Mouse (Mus musculus) stomach, embryonic 15.5 days (tissue): ENCODE data around the gene Vangl1. TPM values are rescaled to one million over a fixed set of nuclear protein-coding genes. Genes with fewer than 3 reads are reported as not detected.
A peak's percentile ranks its signal among the peaks of the same experiment; 100 is the strongest.

Experiments used
- ATAC-seq: fragments of 200-750 bp; cut with Nextera tagmentation; 2 replicates; pipeline ENCODE4 v1.8.0; 2017; ENCODE audit warnings: low read depth, moderate number of reproducible peaks, moderate TSS enrichment; ENCODE audit not compliant: insufficient read depth, low FRiP score
- H3K27ac ChIP-seq: fragments of 300-500 bp; sonication (generic); 2 replicates; pipeline ENCODE4 v1.5.1; 2015; ENCODE audit warnings: mild to moderate bottlenecking, inconsistent platforms
- H3K27me3 ChIP-seq: fragments of 300-500 bp; sonication (generic); replicated peaks from 2 replicates; pipeline ENCODE4 v1.6.1; 2015; ENCODE audit warnings: inconsistent platforms
- H3K36me3 ChIP-seq: fragments of 300-500 bp; sonication (generic); 2 replicates; pipeline ENCODE4 v1.6.1; 2015; ENCODE audit warnings: inconsistent platforms
- H3K4me1 ChIP-seq: fragments of 300-500 bp; sonication (generic); 2 replicates; pipeline ENCODE4 v1.6.1; 2015; ENCODE audit warnings: inconsistent platforms
- H3K4me2 ChIP-seq: fragments of 300-500 bp; sonication (generic); 2 replicates; pipeline ENCODE4 v1.6.1; 2015; ENCODE audit warnings: mild to moderate bottlenecking, inconsistent platforms
- H3K4me3 ChIP-seq: fragments of 300-500 bp; sonication (generic); replicated peaks from 2 replicates; pipeline ENCODE4 v1.5.1; 2015; ENCODE audit warnings: inconsistent platforms
- H3K9ac ChIP-seq: fragments of 300-500 bp; sonication (generic); 2 replicates; pipeline ENCODE4 v1.6.1; 2015; ENCODE audit warnings: inconsistent platforms
- H3K9me3 ChIP-seq: fragments of 300-500 bp; sonication (generic); 2 replicates; pipeline ENCODE4 v1.6.1; 2016; ENCODE audit warnings: inconsistent platforms
- WGBS: fragments of 180-500 bp; shearing (Covaris S2); methylation state at CpG from one replicate; pipeline ENCODE4 v1.1.7; 2015; 5-methylcytosine and 5-hydroxymethylcytosine counted together
- polyA plus RNA-seq: library from polyadenylated mRNA; unstranded; fragments of >200 nt; fragmentation: Nextera tagmentation; extraction: Ambion mirVana; gene quantifications from 2 replicates; pipeline ENCODE4 v1.2.1, GENCODE M21; 2015

Vangl1 gene
- polyA plus RNA-seq, 1 experiment from 2014 or later = 27.0 TPM

GRCm38 (mm10) chr3:102182601-102183000 lies 21.9 kb downstream of the Vangl1 start:
- WGBS = 74% methylated on average over 2 of the region's 2 CpGs
- H3K9ac ChIP-seq = no peak overlapping the region
- no peaks in the 10 kb centered on the region for H3K4me1 ChIP-seq
- ATAC-seq = no peak
- no peak overlapping the region for H3K4me3 ChIP-seq
- peaks cover 14% of the 10 kb centered on the region for H3K36me3 ChIP-seq
- H3K27me3 ChIP-seq = no peaks in the 10 kb centered on the region
- H3K4me2 ChIP-seq = no peak overlapping the region
- no peak overlapping the region for H3K27ac ChIP-seq
- H3K9me3 ChIP-seq = no peaks in the 10 kb centered on the region

- 72% methylated on average over 4 of the region's 4 CpGs for WGBS
- Histone ChIP-seq H3K4me1 (0 out of 2 replicates have a peak, but pooled peaks cover 2% of the 10 kb centered on the region), H3K27me3 (no peaks in the 10 kb centered on the region), H3K4me2 (no peak overlapping the region), H3K9ac (no peak overlapping the region), H3K36me3 (peaks cover 14% of the 10 kb centered on the region), H3K4me3 (no peak overlapping the region), H3K27ac (no peak overlapping the region), H3K9me3 (no peaks in the 10 kb centered on the region)
- ATAC-seq = no peak
Observed at GRCm38 (mm10) chr3:102181191-102181590, 23.3 kb downstream of the Vangl1 start.

GRCm38 (mm10) chr3:102180746-102181145 lies 23.7 kb downstream of the Vangl1 start:
- H3K36me3 ChIP-seq = peaks cover 14% of the 10 kb centered on the region
- no peak for ATAC-seq
- no peak overlapping the region for H3K4me2 ChIP-seq
- no peak overlapping the region for H3K4me3 ChIP-seq
- H3K27ac ChIP-seq = no peak overlapping the region
- H3K27me3 ChIP-seq = no peaks in the 10 kb centered on the region
- H3K9ac ChIP-seq = no peak overlapping the region
- WGBS = 68% methylated on average over 7 of the region's 7 CpGs
- H3K4me1 ChIP-seq = 0 out of 2 replicates have a peak, but pooled peaks cover 2% of the 10 kb centered on the region
- no peaks in the 10 kb centered on the region for H3K9me3 ChIP-seq

GRCm38 (mm10) chr3:102179869-102180268 lies 24.6 kb downstream of the Vangl1 start:
- Histone ChIP-seq H3K4me1 (peaks cover 7% of the 10 kb centered on the region; the same call in 1 of the 2 replicates), H3K27ac (no peak overlapping the region), H3K4me3 (no peak overlapping the region), H3K27me3 (no peaks in the 10 kb centered on the region), H3K9me3 (no peaks in the 10 kb centered on the region), H3K4me2 (no peak overlapping the region), H3K36me3 (peaks cover 14% of the 10 kb centered on the region), H3K9ac (no peak overlapping the region)
- 78% methylated on average over 4 of the region's 4 CpGs for WGBS
- no peak for ATAC-seq

- Histone ChIP-seq H3K27ac (no peak overlapping the region), H3K4me2 (no peak overlapping the region), H3K27me3 (no peaks in the 10 kb centered on the region), H3K36me3 (peaks cover 6% of the 10 kb centered on the region), H3K9ac (no peak overlapping the region), H3K4me3 (no peak overlapping the region), H3K9me3 (no peaks in the 10 kb centered on the region), H3K4me1 (peaks cover 8% of the 10 kb centered on the region; the same call in 1 of the 2 replicates)
- no peak for ATAC-seq
- 92% methylated on average over 12 of the region's 12 CpGs for WGBS
Observed at GRCm38 (mm10) chr3:102177837-102178615, 26.5 kb downstream of the Vangl1 start.

GRCm38 (mm10) chr3:102176116-102176515 lies 28.4 kb downstream of the Vangl1 start:
- WGBS = 59% methylated on average over 5 of the region's 5 CpGs
- Histone ChIP-seq H3K4me3 (no peak overlapping the region), H3K9me3 (no peaks in the 10 kb centered on the region), H3K27ac (no peak overlapping the region; the same call in 1 of the 2 replicates), H3K4me2 (no peak overlapping the region), H3K27me3 (no peaks in the 10 kb centered on the region), H3K4me1 (peaks cover 8% of the 10 kb centered on the region; the same call in 1 of the 2 replicates), H3K36me3 (no peaks in the 10 kb centered on the region), H3K9ac (no peak overlapping the region)
- ATAC-seq = no peak

GRCm38 (mm10) chr3:102175701-102176100 lies 28.8 kb downstream of the Vangl1 start:
- Histone ChIP-seq H3K4me2 (no peak overlapping the region), H3K27me3 (no peaks in the 10 kb centered on the region), H3K9ac (no peak overlapping the region), H3K4me3 (no peak overlapping the region), H3K9me3 (no peaks in the 10 kb centered on the region), H3K27ac (no peak overlapping the region; the same call in 1 of the 2 replicates), H3K4me1 (peaks cover 8% of the 10 kb centered on the region; the same call in 1 of the 2 replicates), H3K36me3 (no peaks in the 10 kb centered on the region)
- WGBS = 88% methylated on average over 18 of the region's 18 CpGs
- no peak for ATAC-seq

GRCm38 (mm10) chr3:102174118-102174865 lies 30.2 kb downstream of the Vangl1 start:
- H3K27ac ChIP-seq = no peak overlapping the region
- WGBS = 69% methylated on average over 8 of the region's 8 CpGs
- no peak overlapping the region for H3K4me2 ChIP-seq
- H3K27me3 ChIP-seq = no peaks in the 10 kb centered on the region
- no peaks in the 10 kb centered on the region for H3K9me3 ChIP-seq
- ATAC-seq = peak; percentile 11; the same call in 1 of the 2 replicates
- H3K4me3 ChIP-seq = no peak overlapping the region
- H3K36me3 ChIP-seq = no peaks in the 10 kb centered on the region
- peaks cover 19% of the 10 kb centered on the region for H3K4me1 ChIP-seq
- no peak overlapping the region for H3K9ac ChIP-seq

- Histone ChIP-seq H3K9me3 (no peaks in the 10 kb centered on the region), H3K4me2 (no peak overlapping the region), H3K4me3 (no peak overlapping the region), H3K9ac (no peak overlapping the region), H3K27me3 (no peaks in the 10 kb centered on the region), H3K4me1 (peaks cover 21% of the 10 kb centered on the region), H3K36me3 (0 out of 2 replicates have a peak, but pooled peaks cover 12% of the 10 kb centered on the region), H3K27ac (peak overlapping the region; percentile 93)
- peak; percentile 68; the same call in 1 of the 2 replicates for ATAC-seq
- WGBS = 27% methylated on average over 13 of the region's 13 CpGs
Observed at GRCm38 (mm10) chr3:102169197-102169905, 35.1 kb downstream of the Vangl1 start.

GRCm38 (mm10) chr3:102167555-102168210 lies 36.8 kb downstream of the Vangl1 start:
- H3K9me3 ChIP-seq = no peaks in the 10 kb centered on the region
- no peak for ATAC-seq
- WGBS = 37% methylated on average over 10 of the region's 10 CpGs
- H3K36me3 ChIP-seq = peaks cover 20% of the 10 kb centered on the region
- H3K4me1 ChIP-seq = peaks cover 21% of the 10 kb centered on the region
- no peaks in the 10 kb centered on the region for H3K27me3 ChIP-seq
- no peak overlapping the region for H3K4me2 ChIP-seq
- H3K9ac ChIP-seq = no peak overlapping the region
- H3K27ac ChIP-seq = peak overlapping the region; percentile 44
- H3K4me3 ChIP-seq = no peak overlapping the region

- 85% methylated on average over 8 of the region's 8 CpGs for WGBS
- ATAC-seq = no peak
- no peaks in the 10 kb centered on the region for H3K27me3 ChIP-seq
Observed at GRCm38 (mm10) chr3:102166794-102167193, 37.7 kb downstream of the Vangl1 start.

More at GRCm38 (mm10) chr3:102166794-102167193, 37.7 kb downstream of the Vangl1 start:
- H3K36me3 ChIP-seq = peaks cover 23% of the 10 kb centered on the region
- H3K4me1 ChIP-seq = peaks cover 21% of the 10 kb centered on the region
- no peak overlapping the region for H3K4me3 ChIP-seq
- no peak overlapping the region for H3K4me2 ChIP-seq
- H3K9ac ChIP-seq = no peak overlapping the region
- H3K27ac ChIP-seq = no peak overlapping the region
- no peaks in the 10 kb centered on the region for H3K9me3 ChIP-seq
